Mouse (Mus musculus): ENCODE results near the gene 2310011J03Rik.

2310011J03Rik gene

GRCm38 (mm10) chr10:80292251-80293146 lies 27.8 kb downstream of the 2310011J03Rik start, which contains the start of gene Rps15:
Gene Rps15 (plus strand): TSS chr10:80292453.
- DNase-seq (ENCODE audit: low spot score): peak; percentile 84

- no peak for DNase-seq (ENCODE audit: low spot score)
Measured at GRCm38 (mm10) chr10:80288657-80289056, 31.7 kb downstream of the 2310011J03Rik start.

GRCm38 (mm10) chr10:80288097-80288496 lies 32.2 kb downstream of the 2310011J03Rik start:
- DNase-seq (ENCODE audit: low spot score): no peak

- no peak for DNase-seq (ENCODE audit: low spot score)
Measured at GRCm38 (mm10) chr10:80285222-80286070, 34.9 kb downstream of the 2310011J03Rik start.

GRCm38 (mm10) chr10:80282481-80283441 lies 37.6 kb downstream of the 2310011J03Rik start:
- DNase-seq (ENCODE audit: low spot score): no peak

- DNase-seq (ENCODE audit: low spot score): no peak
Measured at GRCm38 (mm10) chr10:80281921-80282371, 38.4 kb downstream of the 2310011J03Rik start.

GRCm38 (mm10) chr10:80281304-80281703 lies 39.0 kb downstream of the 2310011J03Rik start:
- DNase-seq (ENCODE audit: low spot score): no peak

GRCm38 (mm10) chr10:80279273-80279672 lies 41.1 kb downstream of the 2310011J03Rik start:
- DNase-seq (ENCODE audit: low spot score): no peak

GRCm38 (mm10) chr10:80278390-80278789 lies 41.9 kb downstream of the 2310011J03Rik start:
- no peak for DNase-seq (ENCODE audit: low spot score)

- no peak for DNase-seq (ENCODE audit: low spot score)
Measured at GRCm38 (mm10) chr10:80276238-80276637, 44.1 kb downstream of the 2310011J03Rik start.

- no peak for DNase-seq (ENCODE audit: low spot score)
Measured at GRCm38 (mm10) chr10:80273847-80274246, 46.5 kb downstream of the 2310011J03Rik start.

- DNase-seq (ENCODE audit: low spot score): no peak
Measured at GRCm38 (mm10) chr10:80271870-80272585, 48.3 kb downstream of the 2310011J03Rik start.

GRCm38 (mm10) chr10:80271186-80271843 lies 49.0 kb downstream of the 2310011J03Rik start:
- no peak for DNase-seq (ENCODE audit: low spot score)

GRCm38 (mm10) chr10:80270734-80271181 lies 49.6 kb downstream of the 2310011J03Rik start:
- DNase-seq (ENCODE audit: low spot score): no peak

- no peak for DNase-seq (ENCODE audit: low spot score)
Measured at GRCm38 (mm10) chr10:80270099-80270498, 50.2 kb downstream of the 2310011J03Rik start.

Data from left cerebral cortex, adult 11 months (tissue).